Mouse (Mus musculus): ENCODE data around the gene Zfp758. TPM values are rescaled to one million over a fixed set of nuclear protein-coding genes. Genes with fewer than 3 reads are reported as not detected.
A peak's percentile ranks its signal among the peaks of the same experiment; 100 is the strongest.

Gene Zfp758
- polyA plus RNA-seq, 1 experiment, result 8.0 TPM

- H3K4me3 ChIP-seq (ENCODE audit: low read depth, low read length), result no peak overlapping the region
Measured at GRCm38 (mm10) chr17:22363895-22364294, 2.6 kb downstream of the Zfp758 start.

GRCm38 (mm10) chr17:22410756-22411155 is 49.5 kb downstream of the Zfp758 start:
- Histone ChIP-seq H3K36me3 (ENCODE audit: control insufficient read depth, insufficient read depth, low read length, poor library complexity, severe bottlenecking) (no peaks in the 10 kb centered on the region), H3K9me3 (replicated peaks; ENCODE audit: control insufficient read depth, insufficient read depth, low read length, poor library complexity, severe bottlenecking) (0 out of 2 replicates have a peak, but pooled peaks cover 3% of the 10 kb centered on the region), H3K27me3 (ENCODE audit: control insufficient read depth, insufficient read depth, low read length, poor library complexity, severe bottlenecking) (no peaks in the 10 kb centered on the region), H3K4me1 (ENCODE audit: control insufficient read depth, insufficient read depth, low read length) (no peaks in the 10 kb centered on the region), H3K9ac (ENCODE audit: low read depth, poor library complexity, severe bottlenecking) (no peak overlapping the region), H3K4me3 (ENCODE audit: low read depth, low read length) (no peak overlapping the region), H3K27ac (ENCODE audit: insufficient read depth, low read length) (no peak overlapping the region)
- TF ChIP-seq POLR2A (IDR thresholded peaks at IDR 0.05; ENCODE audit: insufficient read depth, low read length) (no peak), EP300 (IDR thresholded peaks at IDR 0.05; ENCODE audit: insufficient read depth, low read depth, low read length) (no peak), CTCF (IDR thresholded peaks at IDR 0.05; ENCODE audit: low read depth, low read length) (no peak)

More at GRCm38 (mm10) chr17:22363895-22364294, 2.6 kb downstream of the Zfp758 start:
- Histone ChIP-seq H3K36me3 (ENCODE audit: control insufficient read depth, insufficient read depth, low read length, poor library complexity, severe bottlenecking) (no peaks in the 10 kb centered on the region), H3K9ac (ENCODE audit: low read depth, poor library complexity, severe bottlenecking) (no peak overlapping the region), H3K9me3 (replicated peaks; ENCODE audit: control insufficient read depth, insufficient read depth, low read length, poor library complexity, severe bottlenecking) (peaks cover 22% of the 10 kb centered on the region), H3K4me1 (ENCODE audit: control insufficient read depth, insufficient read depth, low read length) (peaks cover 8% of the 10 kb centered on the region), H3K27me3 (ENCODE audit: control insufficient read depth, insufficient read depth, low read length, poor library complexity, severe bottlenecking) (no peaks in the 10 kb centered on the region), H3K27ac (ENCODE audit: insufficient read depth, low read length) (no peak overlapping the region)
- no peak for TF ChIP-seq CTCF (IDR thresholded peaks at IDR 0.05; ENCODE audit: low read depth, low read length)
- TF ChIP-seq EP300 (IDR thresholded peaks at IDR 0.05; ENCODE audit: insufficient read depth, low read depth, low read length), result 0 out of 2 replicates have a peak, but pooled peaks have one; percentile 63

GRCm38 (mm10) chr17:22417510-22417909 is 56.3 kb downstream of the Zfp758 start:
- no peaks in the 10 kb centered on the region for H3K4me1 ChIP-seq (ENCODE audit: control insufficient read depth, insufficient read depth, low read length)
- no peak overlapping the region for H3K27ac ChIP-seq (ENCODE audit: insufficient read depth, low read length)
- H3K27me3 ChIP-seq (ENCODE audit: control insufficient read depth, insufficient read depth, low read length, poor library complexity, severe bottlenecking), result no peaks in the 10 kb centered on the region
- no peaks in the 10 kb centered on the region for H3K9me3 ChIP-seq (replicated peaks; ENCODE audit: control insufficient read depth, insufficient read depth, low read length, poor library complexity, severe bottlenecking)
- H3K4me3 ChIP-seq (ENCODE audit: low read depth, low read length), result no peak overlapping the region
- no peak overlapping the region for H3K9ac ChIP-seq (ENCODE audit: low read depth, poor library complexity, severe bottlenecking)
- no peaks in the 10 kb centered on the region for H3K36me3 ChIP-seq (ENCODE audit: control insufficient read depth, insufficient read depth, low read length, poor library complexity, severe bottlenecking)
- TF ChIP-seq CTCF (IDR thresholded peaks at IDR 0.05; ENCODE audit: low read depth, low read length), result no peak
- no peak for TF ChIP-seq EP300 (IDR thresholded peaks at IDR 0.05; ENCODE audit: insufficient read depth, low read depth, low read length)
- no peak for TF ChIP-seq POLR2A (IDR thresholded peaks at IDR 0.05; ENCODE audit: insufficient read depth, low read length)

GRCm38 (mm10) chr17:22423952-22424617 is 62.8 kb downstream of the Zfp758 start, which contains the start of gene Zfp946:
TSS of gene Zfp946 (plus strand) at chr17:22424222.
- H3K9ac ChIP-seq (ENCODE audit: low read depth, poor library complexity, severe bottlenecking), result peak within 1 kb of the TSS; percentile 91
- peak within 1 kb of the TSS; percentile 92 for H3K27ac ChIP-seq (ENCODE audit: insufficient read depth, low read length)
- H3K9me3 ChIP-seq (replicated peaks; ENCODE audit: control insufficient read depth, insufficient read depth, low read length, poor library complexity, severe bottlenecking), result no peaks in the 10 kb centered on the region
- H3K36me3 ChIP-seq (ENCODE audit: control insufficient read depth, insufficient read depth, low read length, poor library complexity, severe bottlenecking), result no peaks in the 10 kb centered on the region
- no peaks in the 10 kb centered on the region for H3K27me3 ChIP-seq (ENCODE audit: control insufficient read depth, insufficient read depth, low read length, poor library complexity, severe bottlenecking)
- H3K4me3 ChIP-seq (ENCODE audit: low read depth, low read length), result peak within 1 kb of the TSS; percentile 92
- TF ChIP-seq EP300 (IDR thresholded peaks at IDR 0.05; ENCODE audit: insufficient read depth, low read depth, low read length), result no peak
- peak; percentile 46 for TF ChIP-seq POLR2A (IDR thresholded peaks at IDR 0.05; ENCODE audit: insufficient read depth, low read length)
- H3K4me1 ChIP-seq (ENCODE audit: control insufficient read depth, insufficient read depth, low read length), result peaks cover 5% of the 10 kb centered on the region

- peak overlapping the region; percentile 91 for H3K9ac ChIP-seq (ENCODE audit: low read depth, poor library complexity, severe bottlenecking)
- TF ChIP-seq EP300 (IDR thresholded peaks at IDR 0.05; ENCODE audit: insufficient read depth, low read depth, low read length), result no peak
- no peak for TF ChIP-seq CTCF (IDR thresholded peaks at IDR 0.05; ENCODE audit: low read depth, low read length)
- no peak for TF ChIP-seq POLR2A (IDR thresholded peaks at IDR 0.05; ENCODE audit: insufficient read depth, low read length)
- peak overlapping the region; percentile 59 for H3K4me3 ChIP-seq (ENCODE audit: low read depth, low read length)
- no peaks in the 10 kb centered on the region for H3K27me3 ChIP-seq (ENCODE audit: control insufficient read depth, insufficient read depth, low read length, poor library complexity, severe bottlenecking)
- H3K4me1 ChIP-seq (ENCODE audit: control insufficient read depth, insufficient read depth, low read length), result peaks cover 5% of the 10 kb centered on the region
- H3K9me3 ChIP-seq (replicated peaks; ENCODE audit: control insufficient read depth, insufficient read depth, low read length, poor library complexity, severe bottlenecking), result no peaks in the 10 kb centered on the region
- H3K36me3 ChIP-seq (ENCODE audit: control insufficient read depth, insufficient read depth, low read length, poor library complexity, severe bottlenecking), result no peaks in the 10 kb centered on the region
- H3K27ac ChIP-seq (ENCODE audit: insufficient read depth, low read length), result no peak overlapping the region
Measured at GRCm38 (mm10) chr17:22424636-22425354, 63.5 kb downstream of the Zfp758 start.

Other genes starting within 250 kb of the Zfp758 start
- 0.99 and 1.5 TPM in 2 replicates for gene Zfp947, start 195.3 kb upstream of the Zfp758 start, polyA plus RNA-seq (2011; ENCODE audit: insufficient read depth, insufficient read length, low read depth, missing spikeins)
- gene Zfp994, start 135.8 kb upstream of the Zfp758 start, polyA plus RNA-seq (2011; ENCODE audit: insufficient read depth, insufficient read length, low read depth, missing spikeins), result 1.5 and 2.2 TPM in 2 replicates
- gene CT030661.1, start 46.6 kb upstream of the Zfp758 start, polyA plus RNA-seq (2011; ENCODE audit: insufficient read depth, insufficient read length, low read depth, missing spikeins), result 18.9 and 24.6 TPM in 2 replicates
- gene Zfp944, start 53 bp upstream of the Zfp758 start, polyA plus RNA-seq (2011; ENCODE audit: insufficient read depth, insufficient read length, low read depth, missing spikeins), result 11.0 and 14.3 TPM in 2 replicates
- gene Zfp946, start 62.8 kb downstream of the Zfp758 start, polyA plus RNA-seq (2011; ENCODE audit: insufficient read depth, insufficient read length, low read depth, missing spikeins), result 16.0 and 20.3 TPM in 2 replicates
- gene Vmn2r111, start 212.0 kb downstream of the Zfp758 start, polyA plus RNA-seq (2011; ENCODE audit: insufficient read depth, insufficient read length, low read depth, missing spikeins), result not detected in 2 replicates
- gene Vmn2r112, start 239.5 kb downstream of the Zfp758 start, polyA plus RNA-seq (2011; ENCODE audit: insufficient read depth, insufficient read length, low read depth, missing spikeins), result not detected in 2 replicates

All from ES-Bruce4 (cell line).